Mouse (Mus musculus): ENCODE results near the gene Gas7.

GRCm38 (mm10) chr11:67622340-67622739 lies 167.1 kb downstream of the Gas7 start:
- TF ChIP-seq CTCF (conservative IDR thresholded peaks at IDR 0.05; ENCODE audit: insufficient read depth, insufficient read length, low read depth, low read length) (no peak), POLR2A (IDR thresholded peaks at IDR 0.05; ENCODE audit: low read depth, low read length) (no peak)
